Mouse (Mus musculus): ENCODE measurements around the gene Syn1.
A peak's percentile ranks its signal among the peaks of the same experiment; 100 is the strongest.

Gene Syn1

GRCm38 (mm10) chrX:20862105-20863065 is 58.4 kb downstream of the Syn1 start:
- no peak for DNase-seq

- no peak for DNase-seq
Observed at GRCm38 (mm10) chrX:20861453-20862104, 59.2 kb downstream of the Syn1 start.

- DNase-seq, result no peak
Observed at GRCm38 (mm10) chrX:20853794-20854193, 67.0 kb downstream of the Syn1 start.

GRCm38 (mm10) chrX:20848256-20848984 is 72.4 kb downstream of the Syn1 start:
- DNase-seq, result peak; percentile 82 to 89

GRCm38 (mm10) chrX:20847816-20848215 is 73.0 kb downstream of the Syn1 start:
- no peak for DNase-seq

- DNase-seq, result no peak
Observed at GRCm38 (mm10) chrX:20847232-20847631, 73.6 kb downstream of the Syn1 start.

- DNase-seq, result no peak
Observed at GRCm38 (mm10) chrX:20828934-20829333, 91.9 kb downstream of the Syn1 start.

GRCm38 (mm10) chrX:20819708-20820426 is 100.9 kb downstream of the Syn1 start:
- DNase-seq, result peak; percentile 31 to 40

GRCm38 (mm10) chrX:20819204-20819628 is 101.6 kb downstream of the Syn1 start:
- DNase-seq, result peak; percentile 80

GRCm38 (mm10) chrX:20816974-20817373 is 103.8 kb downstream of the Syn1 start:
- peak in 1 of 2 experiments; percentile 27 for DNase-seq

All from thymus, postnatal 36 days (tissue).